Mouse (Mus musculus) cerebellum, adult 9-11 months (tissue): Measurements from ENCODE around the gene Vmn1r165.
"Not testable (repeated sequence)": the region's sequence is repeated elsewhere in the genome, so short reads cannot be mapped to it uniquely, and the experiment has no call there.

Experiments
- DNase-seq: peaks from one replicate; pipeline ENCODE4 v3.0.0; 2022

Gene Vmn1r165

DNA sequence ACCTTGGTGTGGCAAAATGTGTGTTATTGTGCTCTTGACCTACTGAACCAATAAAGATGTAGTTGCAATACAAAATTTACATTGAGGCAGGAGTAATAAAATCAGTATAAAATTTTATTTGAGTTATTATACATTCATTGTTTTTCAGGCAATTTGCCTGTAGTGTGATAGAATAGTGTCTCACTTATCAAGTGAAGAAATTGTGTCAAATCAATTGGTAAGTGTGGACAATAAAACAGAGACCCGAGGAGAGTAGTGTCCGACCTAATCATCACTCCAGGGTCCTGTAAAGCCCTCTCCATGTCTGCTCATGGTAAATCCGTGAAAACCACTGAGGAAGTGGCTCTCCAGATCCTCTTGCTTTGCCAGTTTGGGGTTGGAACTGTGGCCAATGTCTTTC is at the start of gene Vmn1r165:
Vmn1r165 (plus strand) TSS at position 301 of the 400 bp plus-strand sequence.
- DNase-seq, result not testable (repeated sequence)

DNA sequence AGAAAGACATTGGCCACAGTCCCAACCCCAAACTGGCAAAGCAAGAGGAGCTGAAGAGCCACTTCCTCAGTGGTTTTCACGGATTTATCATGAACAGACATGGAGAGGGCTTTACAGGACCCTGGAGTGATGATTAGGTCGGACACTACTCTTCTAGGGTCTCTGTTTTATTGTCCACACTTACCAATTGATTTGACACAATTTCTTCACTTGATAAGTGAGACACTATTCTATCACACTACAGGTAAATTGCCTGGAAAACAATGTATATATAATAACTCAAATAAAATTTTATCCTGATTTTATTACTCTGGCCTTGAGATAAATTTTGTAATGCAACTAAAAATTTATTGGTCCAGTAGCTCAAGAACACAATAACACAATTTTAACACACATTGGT is 34.5 kb downstream of the Vmn1r165 start, which contains the start of gene Vmn1r166:
Vmn1r166 (minus strand) TSS at position 101 of the 400 bp plus-strand sequence.
- not testable (repeated sequence) for DNase-seq
